Mouse (Mus musculus): ENCODE data around the gene Dock9. TPM values are rescaled to one million over a fixed set of nuclear protein-coding genes. Genes with fewer than 3 reads are reported as not detected.

Dock9 gene
- polyA plus RNA-seq, 1 experiment from 2014 or later, result 12.1 TPM

GRCm38 (mm10) chr14:121549834-121550233, 247.8 kb downstream of the Dock9 start:
- WGBS, result 77% methylated on average over 6 of the region's 6 CpGs

GRCm38 (mm10) chr14:121547745-121548144, 249.9 kb downstream of the Dock9 start:
- no peak overlapping the region for H3K4me2 ChIP-seq
- H3K9ac ChIP-seq, result no peak overlapping the region
- no peaks in the 10 kb centered on the region for H3K27me3 ChIP-seq
- 60% methylated on average over 7 of the region's 7 CpGs for WGBS
- ATAC-seq (ENCODE audit: low FRiP score, low read depth), result no peak
- H3K4me3 ChIP-seq, result no peak overlapping the region
- no peak overlapping the region for H3K27ac ChIP-seq (replicated peaks)
- H3K9me3 ChIP-seq, result no peaks in the 10 kb centered on the region
- no peaks in the 10 kb centered on the region for H3K4me1 ChIP-seq (replicated peaks)
- peaks cover 20% of the 10 kb centered on the region for H3K36me3 ChIP-seq

More at GRCm38 (mm10) chr14:121549834-121550233, 247.8 kb downstream of the Dock9 start:
- ATAC-seq (ENCODE audit: low FRiP score, low read depth), result no peak
- H3K36me3 ChIP-seq, result peaks cover 17% of the 10 kb centered on the region
- no peak overlapping the region for H3K9ac ChIP-seq
- H3K27me3 ChIP-seq, result no peaks in the 10 kb centered on the region
- no peaks in the 10 kb centered on the region for H3K4me1 ChIP-seq (replicated peaks)
- H3K27ac ChIP-seq (replicated peaks), result no peak overlapping the region
- no peak overlapping the region for H3K4me2 ChIP-seq
- no peaks in the 10 kb centered on the region for H3K9me3 ChIP-seq
- no peak overlapping the region for H3K4me3 ChIP-seq

DNA sequence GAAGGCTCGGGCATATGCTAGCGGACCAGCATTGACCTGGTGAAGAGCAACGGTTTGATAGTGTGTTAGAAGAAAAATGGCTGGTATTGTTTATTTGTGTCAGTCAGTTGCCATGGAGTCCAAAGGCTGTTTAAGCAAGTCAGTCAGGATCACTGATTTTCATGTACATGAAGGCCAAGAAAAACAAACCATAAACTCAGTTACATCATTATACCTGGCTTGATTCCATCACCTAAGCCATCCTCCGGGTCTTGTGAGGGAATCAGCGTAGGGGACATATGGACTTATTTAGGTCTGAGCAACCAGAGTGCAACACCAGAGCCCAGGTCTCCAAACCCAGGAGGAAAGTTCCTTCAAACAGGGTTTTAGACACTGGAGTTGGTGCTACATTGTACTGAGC, 251.0 kb downstream of the Dock9 start:
- H3K4me1 ChIP-seq (replicated peaks), result no peaks in the 10 kb centered on the region
- no peak overlapping the region for H3K4me3 ChIP-seq
- no peaks in the 10 kb centered on the region for H3K27me3 ChIP-seq
- H3K27ac ChIP-seq (replicated peaks), result no peak overlapping the region
- no peak overlapping the region for H3K9ac ChIP-seq
- no peak overlapping the region for H3K4me2 ChIP-seq
- WGBS, result 85% methylated on average over 5 of the region's 5 CpGs
- H3K36me3 ChIP-seq, result peaks cover 20% of the 10 kb centered on the region
- H3K9me3 ChIP-seq, result no peaks in the 10 kb centered on the region
- no peak for ATAC-seq (ENCODE audit: low FRiP score, low read depth)

DNA sequence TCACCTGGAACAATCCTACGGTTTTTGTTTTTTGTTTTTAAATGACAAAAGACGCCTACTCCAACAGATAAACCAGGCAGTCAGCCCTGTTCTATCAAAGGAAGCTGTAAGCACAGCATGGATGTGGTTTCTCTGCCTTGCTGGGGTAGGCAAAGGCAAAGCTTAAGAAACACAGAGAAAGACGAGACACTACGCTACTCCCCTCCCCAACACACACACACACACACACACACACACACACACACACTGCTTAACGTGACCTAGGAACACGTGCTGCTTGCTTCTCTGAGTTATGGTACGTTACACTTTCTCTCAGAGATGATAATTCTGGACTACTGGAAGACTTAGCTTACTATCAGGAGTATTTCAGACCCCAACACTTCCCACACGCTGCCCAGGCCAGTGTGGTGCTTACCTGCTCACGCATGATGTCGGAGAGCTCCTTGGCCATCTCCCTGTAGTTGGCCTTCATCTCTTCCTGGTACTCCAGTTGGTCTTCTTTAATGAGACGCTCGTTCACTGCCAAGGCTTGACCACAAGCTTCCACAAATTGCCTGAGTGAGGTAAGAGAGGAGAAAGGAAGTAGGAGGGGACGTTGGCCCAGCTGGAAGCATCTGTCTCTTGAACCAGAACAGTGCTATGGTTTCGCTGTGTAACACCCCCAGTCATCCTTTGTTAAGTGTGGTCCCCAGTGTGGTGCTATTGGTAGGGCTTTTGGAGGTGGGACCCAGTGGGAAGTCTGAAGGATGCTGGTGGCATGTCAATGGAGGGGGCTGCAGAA, 251.9 kb downstream of the Dock9 start:
- WGBS, result 84% methylated on average over 14 of the region's 14 CpGs

DNA sequence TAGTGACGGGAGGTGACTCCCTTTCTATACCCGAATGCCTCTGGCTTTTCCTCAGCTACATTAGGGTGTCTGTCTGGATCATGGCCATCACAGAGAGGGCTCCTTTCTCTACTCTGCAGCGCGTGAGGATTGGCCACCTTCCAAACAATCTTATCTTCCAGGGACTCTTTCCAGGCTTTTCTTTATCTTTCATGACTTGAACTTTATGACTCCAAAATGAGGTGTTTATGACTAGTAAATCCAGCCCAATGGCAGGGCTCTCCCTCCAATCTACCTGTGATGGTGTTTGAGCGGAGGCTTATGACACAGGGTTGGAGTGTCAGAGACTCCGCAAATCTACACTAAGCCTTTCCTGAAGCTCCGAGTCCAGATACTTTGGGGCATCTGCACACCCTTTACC, 256.4 kb downstream of the Dock9 start:
- 86% methylated on average over 7 of the region's 7 CpGs for WGBS
- no peak for ATAC-seq (ENCODE audit: low FRiP score, low read depth)
- H3K9ac ChIP-seq, result no peak overlapping the region
- H3K4me2 ChIP-seq, result no peak overlapping the region
- no peak overlapping the region for H3K4me3 ChIP-seq
- no peaks in the 10 kb centered on the region for H3K27me3 ChIP-seq
- H3K36me3 ChIP-seq, result peaks cover 16% of the 10 kb centered on the region
- no peaks in the 10 kb centered on the region for H3K9me3 ChIP-seq
- H3K4me1 ChIP-seq (replicated peaks), result no peaks in the 10 kb centered on the region
- no peak overlapping the region for H3K27ac ChIP-seq (replicated peaks)

More for the DNA sequence above, 251.9 kb downstream of the Dock9 start:
- ATAC-seq (ENCODE audit: low FRiP score, low read depth), result no peak
- Histone ChIP-seq H3K4me3 (no peak overlapping the region), H3K27ac (replicated peaks) (no peak overlapping the region), H3K9ac (no peak overlapping the region), H3K4me1 (replicated peaks) (no peaks in the 10 kb centered on the region), H3K9me3 (no peaks in the 10 kb centered on the region), H3K36me3 (peaks cover 20% of the 10 kb centered on the region), H3K4me2 (no peak overlapping the region), H3K27me3 (no peaks in the 10 kb centered on the region)

DNA sequence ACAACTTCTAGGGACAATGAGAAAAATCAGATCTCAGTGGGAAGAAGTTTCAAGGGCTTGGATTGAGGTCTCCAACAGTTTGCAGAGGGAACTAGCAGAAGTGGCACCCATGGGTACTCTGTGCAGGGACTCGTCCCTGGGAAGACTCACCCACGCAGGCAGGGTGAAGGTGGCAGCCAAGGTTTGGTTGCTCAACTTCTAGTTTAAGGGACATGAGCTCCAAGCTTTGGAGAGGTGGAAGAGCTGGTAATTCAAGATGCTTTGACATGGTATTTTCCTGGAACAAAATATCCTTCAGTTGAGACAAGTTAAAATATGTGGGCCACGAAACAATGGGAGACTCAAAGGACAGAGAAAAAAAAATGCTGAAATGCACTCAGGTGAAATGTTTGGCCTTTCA, 263.1 kb downstream of the Dock9 start:
- no peak overlapping the region for H3K4me2 ChIP-seq
- no peaks in the 10 kb centered on the region for H3K27me3 ChIP-seq
- H3K9ac ChIP-seq, result no peak overlapping the region
- 88% methylated on average over 3 of the region's 3 CpGs for WGBS
- 0 out of 2 replicates have a peak, but pooled peaks cover 5% of the 10 kb centered on the region for H3K36me3 ChIP-seq
- H3K27ac ChIP-seq (replicated peaks), result no peak overlapping the region
- no peak overlapping the region for H3K4me3 ChIP-seq
- no peaks in the 10 kb centered on the region for H3K9me3 ChIP-seq
- H3K4me1 ChIP-seq (replicated peaks), result no peaks in the 10 kb centered on the region
- no peak for ATAC-seq (ENCODE audit: low FRiP score, low read depth)

- Histone ChIP-seq H3K9me3 (no peaks in the 10 kb centered on the region), H3K4me2 (no peak overlapping the region), H3K4me3 (no peak overlapping the region), H3K27ac (replicated peaks) (no peak overlapping the region), H3K4me1 (replicated peaks) (no peaks in the 10 kb centered on the region), H3K36me3 (no peaks in the 10 kb centered on the region), H3K27me3 (no peaks in the 10 kb centered on the region), H3K9ac (no peak overlapping the region)
- ATAC-seq (ENCODE audit: low FRiP score, low read depth), result no peak
- WGBS, result 88% methylated on average over 9 of the region's 9 CpGs
Measured at GRCm38 (mm10) chr14:121530853-121531252, 266.8 kb downstream of the Dock9 start.

GRCm38 (mm10) chr14:121527883-121528282, 269.8 kb downstream of the Dock9 start:
- Histone ChIP-seq H3K27me3 (no peaks in the 10 kb centered on the region), H3K9ac (no peak overlapping the region), H3K36me3 (no peaks in the 10 kb centered on the region), H3K4me3 (no peak overlapping the region), H3K4me2 (no peak overlapping the region), H3K27ac (replicated peaks) (no peak overlapping the region), H3K4me1 (replicated peaks) (no peaks in the 10 kb centered on the region), H3K9me3 (no peaks in the 10 kb centered on the region)
- 90% methylated on average over 3 of the region's 3 CpGs for WGBS
- ATAC-seq (ENCODE audit: low FRiP score, low read depth), result no peak

GRCm38 (mm10) chr14:121527201-121527600, 270.4 kb downstream of the Dock9 start:
- ATAC-seq (ENCODE audit: low FRiP score, low read depth), result no peak
- no peak overlapping the region for H3K4me2 ChIP-seq
- no peaks in the 10 kb centered on the region for H3K27me3 ChIP-seq
- H3K4me1 ChIP-seq (replicated peaks), result no peaks in the 10 kb centered on the region
- H3K4me3 ChIP-seq, result no peak overlapping the region
- H3K9me3 ChIP-seq, result no peaks in the 10 kb centered on the region
- no peak overlapping the region for H3K27ac ChIP-seq (replicated peaks)
- 74% methylated on average over 1 of the region's 1 CpGs for WGBS
- no peaks in the 10 kb centered on the region for H3K36me3 ChIP-seq
- H3K9ac ChIP-seq, result no peak overlapping the region

DNA sequence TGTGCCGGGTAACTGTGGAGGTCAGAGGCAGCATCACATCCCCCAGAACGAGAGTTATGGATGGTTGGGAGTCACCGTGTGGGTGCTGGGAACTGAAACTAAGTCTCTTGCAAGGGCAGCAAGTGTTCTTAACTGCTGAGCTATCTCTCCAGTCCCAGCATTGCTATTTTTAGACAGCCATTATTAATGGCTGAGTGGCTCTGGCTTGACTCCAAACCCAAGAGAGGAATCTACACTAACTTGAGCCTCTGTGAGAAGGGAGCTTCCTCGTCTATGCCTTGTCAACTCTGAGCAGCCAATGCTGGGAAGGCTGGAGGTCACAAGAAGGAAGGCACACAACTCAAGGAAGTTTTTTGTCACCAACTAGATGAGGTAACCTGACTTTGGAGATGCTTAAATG, 275.9 kb downstream of the Dock9 start:
- WGBS, result 80% methylated on average over 4 of the region's 4 CpGs

DNA sequence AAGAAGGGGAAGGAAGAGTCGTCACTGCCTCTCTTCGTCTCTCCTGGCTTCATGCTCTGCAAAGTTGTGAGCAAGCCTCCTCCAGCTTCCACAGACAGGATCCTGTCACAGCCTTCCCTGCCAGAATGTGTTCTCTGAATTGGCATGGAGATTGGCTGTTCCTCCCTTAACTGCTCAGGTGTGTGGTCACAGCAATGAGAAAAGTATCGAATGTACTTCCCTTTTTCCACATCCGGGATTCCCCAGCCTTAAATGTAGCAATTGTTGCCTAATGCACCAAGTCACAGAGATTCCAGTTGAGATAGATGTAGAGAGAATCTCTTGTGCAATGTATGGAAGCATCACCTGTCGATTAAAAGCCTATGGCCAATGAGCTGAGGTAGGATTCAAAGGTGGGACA, 280.8 kb downstream of the Dock9 start:
- H3K36me3 ChIP-seq, result no peaks in the 10 kb centered on the region
- H3K4me1 ChIP-seq (replicated peaks), result no peaks in the 10 kb centered on the region
- no peak overlapping the region for H3K9ac ChIP-seq
- H3K4me3 ChIP-seq, result no peak overlapping the region
- no peaks in the 10 kb centered on the region for H3K27me3 ChIP-seq
- no peak overlapping the region for H3K4me2 ChIP-seq
- no peak overlapping the region for H3K27ac ChIP-seq (replicated peaks)
- no peak for ATAC-seq (ENCODE audit: low FRiP score, low read depth)
- H3K9me3 ChIP-seq, result no peaks in the 10 kb centered on the region
- 86% methylated on average over 5 of the region's 5 CpGs for WGBS

More for the DNA sequence above, 275.9 kb downstream of the Dock9 start:
- no peaks in the 10 kb centered on the region for H3K4me1 ChIP-seq (replicated peaks)
- H3K27me3 ChIP-seq, result no peaks in the 10 kb centered on the region
- H3K9ac ChIP-seq, result no peak overlapping the region
- ATAC-seq (ENCODE audit: low FRiP score, low read depth), result no peak
- no peak overlapping the region for H3K4me2 ChIP-seq
- H3K36me3 ChIP-seq, result no peaks in the 10 kb centered on the region
- no peak overlapping the region for H3K27ac ChIP-seq (replicated peaks)
- H3K9me3 ChIP-seq, result no peaks in the 10 kb centered on the region
- H3K4me3 ChIP-seq, result no peak overlapping the region

GRCm38 (mm10) chr14:121508929-121509328, 288.7 kb downstream of the Dock9 start:
- no peak for ATAC-seq (ENCODE audit: low FRiP score, low read depth)
- no peak overlapping the region for H3K9ac ChIP-seq
- 77% methylated on average over 2 of the region's 2 CpGs for WGBS

DNA sequence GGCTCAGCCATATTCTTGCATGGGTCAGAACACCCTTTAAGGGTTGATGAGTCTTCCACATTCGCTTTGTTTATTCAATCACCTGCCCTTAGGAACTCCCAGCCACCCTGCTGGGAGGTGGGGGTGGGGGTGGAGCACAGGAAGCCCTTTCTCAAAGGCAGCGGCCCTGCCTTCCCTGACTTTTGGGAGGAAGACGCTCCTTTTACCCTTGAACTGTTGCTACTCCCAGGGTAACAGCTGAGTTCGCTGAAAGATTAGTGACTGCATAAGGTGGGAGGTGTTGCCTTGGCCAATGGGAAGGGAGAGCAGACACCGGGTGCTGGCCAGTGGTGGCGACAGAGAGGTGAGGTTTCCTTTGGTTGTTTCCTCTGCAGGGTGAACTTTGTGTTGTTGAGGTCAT, 291.3 kb downstream of the Dock9 start:
- no peak overlapping the region for H3K4me3 ChIP-seq
- H3K9ac ChIP-seq, result no peak overlapping the region
- no peaks in the 10 kb centered on the region for H3K9me3 ChIP-seq
- H3K36me3 ChIP-seq, result no peaks in the 10 kb centered on the region
- H3K4me2 ChIP-seq, result no peak overlapping the region
- peaks cover 8% of the 10 kb centered on the region; the same call in 1 of the 2 replicates for H3K4me1 ChIP-seq (replicated peaks)
- ATAC-seq (ENCODE audit: low FRiP score, low read depth), result no peak
- H3K27me3 ChIP-seq, result peaks cover 27% of the 10 kb centered on the region
- H3K27ac ChIP-seq (replicated peaks), result no peak overlapping the region
- WGBS, result 18% methylated on average over 6 of the region's 6 CpGs

More at GRCm38 (mm10) chr14:121508929-121509328, 288.7 kb downstream of the Dock9 start:
- H3K4me2 ChIP-seq, result no peak overlapping the region
- H3K27ac ChIP-seq (replicated peaks), result no peak overlapping the region
- peaks cover 8% of the 10 kb centered on the region; the same call in 1 of the 2 replicates for H3K4me1 ChIP-seq (replicated peaks)
- no peak overlapping the region for H3K4me3 ChIP-seq
- H3K36me3 ChIP-seq, result no peaks in the 10 kb centered on the region
- H3K27me3 ChIP-seq, result peaks cover 27% of the 10 kb centered on the region
- H3K9me3 ChIP-seq, result no peaks in the 10 kb centered on the region
